Mouse (Mus musculus): Measurements from ENCODE around the gene Gfpt2. TPM values are rescaled to one million over a fixed set of nuclear protein-coding genes. Genes with fewer than 3 reads are reported as not detected.

Gfpt2 gene
- polyA plus RNA-seq, 2 experiments, result 0.39 to 0.90 TPM

GRCm38 (mm10) chr11:49818869-49819566, 25.0 kb downstream of the Gfpt2 start:
- Histone ChIP-seq H3K36me3 (replicated peaks; ENCODE audit: control insufficient read depth, insufficient read depth, low read depth) (no peaks in the 10 kb centered on the region), H3K27ac (no peak overlapping the region), H3K27me3 (ENCODE audit: control insufficient read depth, insufficient read depth, low read length) (no peaks in the 10 kb centered on the region), H3K4me2 (ENCODE audit: low read depth) (no peak overlapping the region), H3K9ac (replicated peaks) (no peak overlapping the region), H3K9me3 (ENCODE audit: control insufficient read depth, low read length) (no peaks in the 10 kb centered on the region), H3K4me3 (ENCODE audit: insufficient read depth in 1 of 2, low read depth in 2 of 2, low read length in 2 of 2) (no peak overlapping the region), H3K4me1 (replicated peaks; ENCODE audit: control insufficient read depth in 2 of 2, insufficient read depth in 2 of 2, low read length in 1 of 2) (peaks cover 5 to 8% of the 10 kb centered on the region in 2 experiments; a peak in 3 of 4 replicates)
- no peak for DNase-seq (ENCODE audit: low read depth in 3 of 3, low spot score in 3 of 3)
- 76% methylated on average over 15 of the region's 15 CpGs for WGBS (ENCODE audit: insufficient replicate concordance)
- no peak for ATAC-seq (ENCODE audit: insufficient read depth)
- no peak for TF ChIP-seq EP300 (IDR thresholded peaks at IDR 0.05; ENCODE audit: low read depth)
- TF ChIP-seq CTCF (IDR thresholded peaks at IDR 0.05; ENCODE audit: low read depth), result no peak

- Histone ChIP-seq H3K36me3 (replicated peaks; ENCODE audit: control insufficient read depth, insufficient read depth, low read depth) (no peaks in the 10 kb centered on the region), H3K4me1 (replicated peaks; ENCODE audit: control insufficient read depth in 2 of 2, insufficient read depth in 2 of 2, low read length in 1 of 2) (peaks cover 5 to 8% of the 10 kb centered on the region in 2 experiments; a peak in 3 of 4 replicates), H3K27ac (no peak overlapping the region), H3K27me3 (ENCODE audit: control insufficient read depth, insufficient read depth, low read length) (no peaks in the 10 kb centered on the region), H3K4me3 (ENCODE audit: insufficient read depth in 1 of 2, low read depth in 2 of 2, low read length in 2 of 2) (no peak overlapping the region), H3K4me2 (ENCODE audit: low read depth) (no peak overlapping the region), H3K9ac (replicated peaks) (no peak overlapping the region), H3K9me3 (ENCODE audit: control insufficient read depth, low read length) (no peaks in the 10 kb centered on the region)
- TF ChIP-seq EP300 (IDR thresholded peaks at IDR 0.05; ENCODE audit: low read depth) (no peak), CTCF (IDR thresholded peaks at IDR 0.05; ENCODE audit: low read depth) (no peak)
- no peak for ATAC-seq (ENCODE audit: insufficient read depth)
- no peak for DNase-seq (ENCODE audit: low read depth in 3 of 3, low spot score in 3 of 3)
- 75% methylated on average over 7 of the region's 7 CpGs for WGBS (ENCODE audit: insufficient replicate concordance)
These were observed 25.7 kb downstream of the Gfpt2 start for GRCm38 (mm10) chr11:49819676-49820075.

GRCm38 (mm10) chr11:49820928-49821327, 26.9 kb downstream of the Gfpt2 start:
- H3K27me3 ChIP-seq (ENCODE audit: control insufficient read depth, insufficient read depth, low read length), result no peaks in the 10 kb centered on the region
- DNase-seq (ENCODE audit: low read depth in 3 of 3, low spot score in 3 of 3), result no peak
- no peaks in the 10 kb centered on the region for H3K36me3 ChIP-seq (replicated peaks; ENCODE audit: control insufficient read depth, insufficient read depth, low read depth)
- 86% methylated on average over 2 of the region's 2 CpGs for WGBS (ENCODE audit: insufficient replicate concordance)
- H3K4me2 ChIP-seq (ENCODE audit: low read depth), result no peak overlapping the region
- no peak overlapping the region for H3K4me3 ChIP-seq (ENCODE audit: insufficient read depth in 1 of 2, low read depth in 2 of 2, low read length in 2 of 2)
- TF ChIP-seq CTCF (IDR thresholded peaks at IDR 0.05; ENCODE audit: low read depth) (no peak), EP300 (IDR thresholded peaks at IDR 0.05; ENCODE audit: low read depth) (no peak)
- no peak for ATAC-seq (ENCODE audit: insufficient read depth)
- no peak overlapping the region for H3K9ac ChIP-seq (replicated peaks)
- H3K9me3 ChIP-seq (ENCODE audit: control insufficient read depth, low read length), result no peaks in the 10 kb centered on the region
- H3K4me1 ChIP-seq (replicated peaks; ENCODE audit: control insufficient read depth in 2 of 2, insufficient read depth in 2 of 2, low read length in 1 of 2), result peaks cover 5 to 8% of the 10 kb centered on the region in 2 experiments; a peak in 3 of 4 replicates
- no peak overlapping the region for H3K27ac ChIP-seq

DNA sequence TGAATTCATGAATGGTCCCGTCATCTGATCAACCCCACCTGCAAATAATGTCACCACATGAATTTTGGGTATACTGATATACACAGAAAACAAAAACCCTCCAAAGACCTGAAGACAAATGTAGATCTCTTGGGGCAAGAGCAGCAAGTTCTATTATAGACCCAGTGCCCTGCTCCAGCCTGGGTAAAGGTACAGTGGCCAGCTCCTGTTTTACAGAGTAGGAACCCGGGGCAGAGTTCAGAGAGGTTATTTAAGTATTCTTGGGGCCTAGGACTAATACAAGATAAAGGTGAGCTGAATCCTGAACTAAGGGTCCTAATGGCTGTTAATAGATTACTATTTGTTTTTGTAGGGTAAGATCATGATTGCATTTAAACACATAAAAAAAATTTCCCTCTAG, 27.6 kb downstream of the Gfpt2 start:
- Histone ChIP-seq H3K4me2 (ENCODE audit: low read depth) (no peak overlapping the region), H3K36me3 (replicated peaks; ENCODE audit: control insufficient read depth, insufficient read depth, low read depth) (no peaks in the 10 kb centered on the region), H3K9ac (replicated peaks) (no peak overlapping the region), H3K4me1 (replicated peaks; ENCODE audit: control insufficient read depth in 2 of 2, insufficient read depth in 2 of 2, low read length in 1 of 2) (peaks cover 5 to 8% of the 10 kb centered on the region in 2 experiments; a peak in 3 of 4 replicates), H3K27me3 (ENCODE audit: control insufficient read depth, insufficient read depth, low read length) (no peaks in the 10 kb centered on the region), H3K27ac (no peak overlapping the region), H3K9me3 (ENCODE audit: control insufficient read depth, low read length) (no peaks in the 10 kb centered on the region), H3K4me3 (ENCODE audit: insufficient read depth in 1 of 2, low read depth in 2 of 2, low read length in 2 of 2) (no peak overlapping the region)
- DNase-seq (ENCODE audit: low read depth in 3 of 3, low spot score in 3 of 3) (no peak), ATAC-seq (ENCODE audit: insufficient read depth) (no peak)
- WGBS (ENCODE audit: insufficient replicate concordance), result 55% methylated on average over 2 of the region's 2 CpGs
- no peak for TF ChIP-seq EP300 (IDR thresholded peaks at IDR 0.05; ENCODE audit: low read depth)
- no peak for TF ChIP-seq CTCF (IDR thresholded peaks at IDR 0.05; ENCODE audit: low read depth)

GRCm38 (mm10) chr11:49822337-49822736, 28.4 kb downstream of the Gfpt2 start:
- Histone ChIP-seq H3K4me3 (ENCODE audit: insufficient read depth in 1 of 2, low read depth in 2 of 2, low read length in 2 of 2) (no peak overlapping the region), H3K36me3 (replicated peaks; ENCODE audit: control insufficient read depth, insufficient read depth, low read depth) (no peaks in the 10 kb centered on the region), H3K9ac (replicated peaks) (no peak overlapping the region), H3K4me2 (ENCODE audit: low read depth) (no peak overlapping the region), H3K9me3 (ENCODE audit: control insufficient read depth, low read length) (no peaks in the 10 kb centered on the region), H3K27me3 (ENCODE audit: control insufficient read depth, insufficient read depth, low read length) (no peaks in the 10 kb centered on the region), H3K27ac (no peak overlapping the region), H3K4me1 (replicated peaks; ENCODE audit: control insufficient read depth in 2 of 2, insufficient read depth in 2 of 2, low read length in 1 of 2) (peaks cover 5 to 8% of the 10 kb centered on the region in 2 experiments; a peak in 3 of 4 replicates)
- TF ChIP-seq EP300 (IDR thresholded peaks at IDR 0.05; ENCODE audit: low read depth), result no peak
- no peak for TF ChIP-seq CTCF (IDR thresholded peaks at IDR 0.05; ENCODE audit: low read depth)
- ATAC-seq (ENCODE audit: insufficient read depth), result peak; percentile 65
- DNase-seq (ENCODE audit: low read depth in 3 of 3, low spot score in 3 of 3), result no peak
- 48% methylated on average over 2 of the region's 2 CpGs for WGBS (ENCODE audit: insufficient replicate concordance)
